Mouse (Mus musculus) midbrain, embryonic 12.5 days (tissue): ENCODE measurements around the gene Lrp6. TPM values are rescaled to one million over a fixed set of nuclear protein-coding genes. Genes with fewer than 3 reads are reported as not detected.

Source experiments
- ATAC-seq: fragments of 200-750 bp; cut with Nextera tagmentation; 2 replicates; pipeline ENCODE4 v1.8.0; 2017; ENCODE audit warnings: low read depth, moderate TSS enrichment, moderate library complexity; ENCODE audit not compliant: low FRiP score
- H3K27ac ChIP-seq: fragments of 300-500 bp; sonication (generic); replicated peaks from 2 replicates; pipeline ENCODE4 v1.5.1; 2016; ENCODE audit warnings: mild to moderate bottlenecking
- H3K27me3 ChIP-seq: fragments of 300-500 bp; sonication (generic); 2 replicates; pipeline ENCODE4 v1.6.1; 2016; ENCODE audit warnings: mild to moderate bottlenecking
- H3K36me3 ChIP-seq: fragments of 300-500 bp; sonication (generic); 2 replicates; pipeline ENCODE4 v1.6.1; 2016
- H3K4me1 ChIP-seq: fragments of 300-500 bp; sonication (generic); 2 replicates; pipeline ENCODE4 v1.6.1; 2016
- H3K4me2 ChIP-seq: fragments of 300-500 bp; sonication (generic); replicated peaks from 2 replicates; pipeline ENCODE4 v1.6.1; 2016; ENCODE audit warnings: mild to moderate bottlenecking, moderate library complexity
- H3K4me3 ChIP-seq: fragments of 300-500 bp; sonication (generic); 2 replicates; pipeline ENCODE4 v1.5.1; 2016; ENCODE audit warnings: mild to moderate bottlenecking
- H3K9ac ChIP-seq: fragments of 300-500 bp; sonication (generic); replicated peaks from 2 replicates; pipeline ENCODE4 v1.6.1; 2016; ENCODE audit warnings: mild to moderate bottlenecking, moderate library complexity
- H3K9me3 ChIP-seq: fragments of 300-500 bp; sonication (generic); 2 replicates; pipeline ENCODE4 v1.6.1; 2016; ENCODE audit warnings: mild to moderate bottlenecking
- WGBS: fragments of 180-500 bp; shearing (Covaris S2); methylation state at CpG from one replicate; pipeline ENCODE4 v1.1.7; 2016; 5-methylcytosine and 5-hydroxymethylcytosine counted together
- polyA plus RNA-seq: library from polyadenylated mRNA; unstranded; fragments of >200 nt; fragmentation: Nextera tagmentation; extraction: Ambion mirVana; gene quantifications from 2 replicates; pipeline ENCODE4 v1.2.1, GENCODE M21; 2016

The Lrp6 gene
- polyA plus RNA-seq, 1 experiment from 2014 or later: 33.7 TPM

- 0% methylated on average over 28 of the region's 64 CpGs for WGBS
- Histone ChIP-seq H3K4me3 (peak overlapping the region; percentile 94), H3K4me2 (peak overlapping the region; percentile 74), H3K27ac (peak overlapping the region; percentile 99), H3K9ac (peak overlapping the region; percentile 99), H3K27me3 (peaks cover 9% of the 10 kb centered on the region; the same call in 1 of the 2 replicates), H3K4me1 (peaks cover 25% of the 10 kb centered on the region), H3K9me3 (no peaks in the 10 kb centered on the region), H3K36me3 (no peaks in the 10 kb centered on the region)
- peak; percentile 65 for ATAC-seq
Measured at GRCm38 (mm10) chr6:134566248-134566817, 432 bp downstream of the Lrp6 start.

DNA sequence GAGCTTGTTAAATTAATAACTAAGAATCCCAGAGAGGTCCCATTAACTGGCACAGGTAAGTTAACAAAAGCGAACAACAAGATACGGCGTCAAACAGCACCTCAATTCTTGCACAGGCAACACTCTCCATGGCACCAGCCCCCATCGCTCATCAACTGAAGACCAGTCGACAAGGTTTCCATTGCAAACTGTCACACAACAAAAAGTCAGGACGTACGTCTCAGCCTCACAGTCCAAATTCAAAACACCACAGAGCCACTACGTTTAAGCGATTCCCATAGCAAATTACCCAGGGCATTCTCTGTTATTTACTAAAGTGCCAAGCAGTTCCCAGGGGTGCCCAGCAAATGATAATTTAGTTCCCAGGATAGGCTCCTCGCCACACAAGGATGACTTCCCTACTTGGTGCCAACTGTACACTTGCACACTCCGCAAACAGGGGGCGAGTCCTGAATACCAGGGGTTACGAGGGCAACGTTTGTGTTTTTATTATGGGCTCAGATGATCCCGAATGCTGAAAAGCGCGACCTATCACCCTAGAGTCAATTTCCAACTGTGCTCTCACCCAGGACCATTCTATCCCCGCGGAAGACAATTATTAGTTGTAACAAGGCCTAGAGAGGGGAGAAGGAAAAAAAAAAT, 1.0 kb downstream of the Lrp6 start:
- peak overlapping the region; percentile 74 for H3K4me2 ChIP-seq

DNA sequence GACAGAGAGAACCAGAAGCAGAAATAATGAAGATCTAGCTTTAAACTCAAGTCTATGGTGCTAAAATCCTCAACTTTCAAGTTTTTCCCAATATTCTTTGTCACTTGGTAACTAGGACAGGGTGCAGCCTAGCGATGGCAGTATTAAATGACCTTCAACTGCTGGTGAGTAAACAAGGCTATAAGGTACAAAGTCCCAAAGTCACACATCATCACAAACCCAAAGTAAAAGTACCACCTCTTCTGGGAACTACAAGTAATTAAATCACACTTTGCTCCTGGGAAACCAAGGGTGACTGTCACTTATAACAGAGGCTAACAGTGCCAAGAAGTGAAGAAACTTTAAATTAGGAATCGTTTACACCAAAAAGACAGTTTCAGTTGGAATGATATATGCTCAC, 2.2 kb downstream of the Lrp6 start:
- 83% methylated on average over 2 of the region's 2 CpGs for WGBS
- H3K4me3 ChIP-seq: no peak overlapping the region
- peaks cover 27% of the 10 kb centered on the region for H3K4me1 ChIP-seq
- H3K9me3 ChIP-seq: no peaks in the 10 kb centered on the region
- H3K9ac ChIP-seq: no peak overlapping the region
- H3K27me3 ChIP-seq: no peaks in the 10 kb centered on the region
- H3K36me3 ChIP-seq: no peaks in the 10 kb centered on the region
- no peak for ATAC-seq
- no peak overlapping the region for H3K27ac ChIP-seq
- peak overlapping the region; percentile 74 for H3K4me2 ChIP-seq

More for the DNA sequence above, 1.0 kb downstream of the Lrp6 start:
- peak overlapping the region; percentile 99 for H3K9ac ChIP-seq
- peaks cover 25% of the 10 kb centered on the region for H3K4me1 ChIP-seq
- H3K4me3 ChIP-seq: peak overlapping the region; percentile 94
- no peaks in the 10 kb centered on the region for H3K36me3 ChIP-seq
- WGBS: 2% methylated on average over 19 of the region's 19 CpGs
- no peaks in the 10 kb centered on the region for H3K9me3 ChIP-seq
- no peak for ATAC-seq
- peak overlapping the region; percentile 99 for H3K27ac ChIP-seq
- peaks cover 9% of the 10 kb centered on the region; the same call in 1 of the 2 replicates for H3K27me3 ChIP-seq

DNA sequence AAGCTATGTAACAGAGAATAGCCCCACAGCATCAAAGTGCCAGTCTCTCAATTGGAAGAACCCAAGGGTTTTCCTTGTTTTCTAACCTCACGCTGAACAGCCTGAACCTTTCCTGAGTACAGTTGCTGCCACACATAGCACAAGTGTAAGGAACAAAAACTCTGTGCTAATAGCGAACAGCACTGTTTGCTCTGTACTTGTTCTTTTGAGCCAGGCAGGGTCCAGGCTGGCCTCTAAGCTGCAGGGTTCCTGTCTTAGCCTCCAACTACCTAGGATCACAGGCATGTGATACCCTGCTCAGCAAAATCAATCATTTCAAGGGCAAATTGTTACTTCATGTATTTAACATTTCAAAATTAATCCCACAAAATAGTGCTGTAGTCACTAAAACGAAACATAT, 7.1 kb downstream of the Lrp6 start:
- H3K27ac ChIP-seq: no peak overlapping the region
- no peak overlapping the region for H3K4me3 ChIP-seq
- ATAC-seq: no peak
- H3K9me3 ChIP-seq: no peaks in the 10 kb centered on the region
- no peaks in the 10 kb centered on the region for H3K27me3 ChIP-seq
- H3K9ac ChIP-seq: no peak overlapping the region
- WGBS: 70% methylated on average over 3 of the region's 3 CpGs
- peaks cover 24% of the 10 kb centered on the region for H3K4me1 ChIP-seq
- no peaks in the 10 kb centered on the region for H3K36me3 ChIP-seq
- no peak overlapping the region for H3K4me2 ChIP-seq

DNA sequence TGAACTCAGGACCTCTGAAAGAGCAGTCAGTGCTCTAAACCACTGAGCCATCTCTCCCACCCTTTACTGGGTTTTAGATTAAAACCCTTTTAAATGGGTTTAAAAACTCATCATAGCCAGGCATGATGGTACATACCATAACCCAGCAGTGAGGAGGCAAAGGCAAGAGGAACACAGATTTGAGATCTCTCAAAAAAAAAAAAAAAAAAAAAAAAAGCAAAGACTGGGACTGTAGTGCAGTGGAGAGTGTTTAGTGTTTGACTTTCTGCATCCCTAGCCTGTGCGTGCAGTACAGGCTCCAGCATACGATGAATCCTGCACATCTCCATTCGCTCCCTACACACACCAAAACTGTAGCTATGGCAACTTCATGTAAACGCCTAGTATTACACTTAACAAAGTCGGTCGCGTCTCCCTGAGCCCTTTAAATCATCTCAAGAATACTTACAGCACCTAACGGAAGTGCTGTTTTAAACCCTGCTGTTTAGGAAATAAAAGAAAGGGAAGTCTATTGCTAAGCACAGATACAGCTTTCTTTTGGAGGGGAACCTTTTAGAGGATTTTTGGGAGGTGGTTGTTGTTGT, 8.1 kb downstream of the Lrp6 start:
- WGBS: 56% methylated on average over 8 of the region's 8 CpGs
- Histone ChIP-seq H3K9me3 (no peaks in the 10 kb centered on the region), H3K27ac (no peak overlapping the region), H3K9ac (no peak overlapping the region), H3K27me3 (no peaks in the 10 kb centered on the region), H3K4me2 (no peak overlapping the region), H3K4me3 (no peak overlapping the region), H3K36me3 (no peaks in the 10 kb centered on the region), H3K4me1 (peaks cover 19% of the 10 kb centered on the region)
- ATAC-seq: no peak

DNA sequence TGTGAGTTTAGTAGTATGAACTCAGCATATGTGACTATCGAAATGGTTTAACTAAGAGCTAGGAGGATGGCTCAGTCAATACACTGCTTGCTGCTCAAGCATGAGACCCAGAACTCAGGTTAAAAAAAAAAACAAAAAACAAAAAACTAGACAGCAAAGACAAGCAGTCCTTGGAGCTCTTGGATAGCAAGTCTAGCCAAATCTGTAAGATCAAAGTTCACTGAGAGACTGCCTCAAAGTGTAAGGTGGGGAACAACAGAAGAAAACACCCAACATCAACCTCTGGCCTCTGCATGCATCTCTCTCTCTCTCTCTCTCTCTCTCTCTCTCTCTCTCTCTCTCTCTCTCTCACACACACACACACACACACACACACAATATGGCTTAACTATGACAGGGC, 9.7 kb downstream of the Lrp6 start:
- Histone ChIP-seq H3K4me3 (no peak overlapping the region), H3K27ac (no peak overlapping the region), H3K4me2 (no peak overlapping the region), H3K9me3 (no peaks in the 10 kb centered on the region), H3K4me1 (peaks cover 16% of the 10 kb centered on the region), H3K27me3 (no peaks in the 10 kb centered on the region), H3K9ac (no peak overlapping the region), H3K36me3 (no peaks in the 10 kb centered on the region)
- ATAC-seq: no peak
- 97% methylated on average over 1 of the region's 1 CpGs for WGBS

DNA sequence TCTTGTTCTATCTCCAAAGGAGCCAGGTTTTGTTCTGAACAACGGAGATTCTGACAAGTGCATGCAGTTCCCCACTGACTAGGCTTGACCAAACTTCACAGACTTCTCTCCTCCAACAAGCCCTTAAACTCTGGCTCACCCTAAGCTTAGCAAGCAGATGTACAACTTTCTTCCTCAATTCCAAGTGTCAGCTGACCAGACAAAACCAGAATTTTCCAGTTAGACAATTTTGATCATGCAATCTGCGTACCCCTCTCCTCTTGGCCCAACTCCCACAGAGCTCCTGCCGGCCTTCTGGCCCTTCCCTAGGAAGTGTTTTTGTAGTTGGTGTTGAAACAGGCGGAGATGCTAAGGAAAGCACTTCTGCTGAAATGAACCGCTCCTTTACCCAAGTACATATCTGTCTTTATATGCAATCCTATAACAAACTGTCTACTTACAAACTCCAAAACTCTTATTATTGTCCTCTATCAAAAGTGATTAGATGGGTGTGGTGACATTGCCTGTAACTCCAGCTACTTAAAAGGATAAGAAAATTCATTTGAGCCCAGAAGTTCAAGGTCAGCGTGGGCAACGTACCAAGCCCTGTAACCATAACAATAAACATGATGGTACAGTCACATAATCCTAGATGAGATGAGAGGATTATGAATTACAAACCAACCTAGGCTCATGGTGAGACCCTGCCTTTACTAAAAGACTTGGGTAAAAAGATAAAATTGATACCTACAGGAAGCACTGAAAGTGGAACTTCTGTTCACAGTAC, 10.4 kb downstream of the Lrp6 start:
- no peak for ATAC-seq
- no peaks in the 10 kb centered on the region for H3K36me3 ChIP-seq
- no peak overlapping the region for H3K4me2 ChIP-seq
- H3K27me3 ChIP-seq: no peaks in the 10 kb centered on the region
- H3K4me1 ChIP-seq: peaks cover 16% of the 10 kb centered on the region
- no peak overlapping the region for H3K9ac ChIP-seq
- H3K27ac ChIP-seq: no peak overlapping the region
- 76% methylated on average over 7 of the region's 7 CpGs for WGBS
- H3K9me3 ChIP-seq: no peaks in the 10 kb centered on the region
- H3K4me3 ChIP-seq: no peak overlapping the region

DNA sequence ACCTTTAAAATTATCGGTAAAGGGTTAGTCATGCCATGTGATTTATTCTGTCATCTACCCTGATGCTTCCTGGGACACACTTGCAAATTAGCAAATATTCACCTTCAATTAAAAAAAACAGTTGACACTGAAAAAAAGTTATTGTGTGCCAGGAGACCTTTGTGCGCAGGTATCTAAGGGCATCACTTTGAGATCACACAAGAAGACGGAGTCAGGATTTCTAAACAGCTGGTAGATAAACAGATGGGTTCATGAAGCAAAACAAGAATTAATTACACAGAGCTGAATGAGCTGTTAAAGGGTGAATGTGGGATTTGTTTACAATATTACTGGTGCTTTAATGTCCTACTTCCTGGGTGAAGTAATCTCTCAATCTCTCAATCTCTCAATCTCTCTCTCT, 11.6 kb downstream of the Lrp6 start:
- no peak for ATAC-seq
- Histone ChIP-seq H3K9me3 (no peaks in the 10 kb centered on the region), H3K9ac (no peak overlapping the region), H3K4me2 (no peak overlapping the region), H3K4me3 (no peak overlapping the region), H3K36me3 (no peaks in the 10 kb centered on the region), H3K27ac (no peak overlapping the region), H3K4me1 (peaks cover 16% of the 10 kb centered on the region), H3K27me3 (no peaks in the 10 kb centered on the region)
- 86% methylated on average over 3 of the region's 3 CpGs for WGBS

GRCm38 (mm10) chr6:134554230-134554629, 12.5 kb downstream of the Lrp6 start:
- Histone ChIP-seq H3K36me3 (no peaks in the 10 kb centered on the region), H3K4me2 (no peak overlapping the region), H3K9ac (no peak overlapping the region), H3K4me1 (peaks cover 11% of the 10 kb centered on the region), H3K27me3 (no peaks in the 10 kb centered on the region), H3K4me3 (no peak overlapping the region), H3K9me3 (no peaks in the 10 kb centered on the region), H3K27ac (no peak overlapping the region)
- 66% methylated on average over 4 of the region's 4 CpGs for WGBS
- ATAC-seq: no peak

DNA sequence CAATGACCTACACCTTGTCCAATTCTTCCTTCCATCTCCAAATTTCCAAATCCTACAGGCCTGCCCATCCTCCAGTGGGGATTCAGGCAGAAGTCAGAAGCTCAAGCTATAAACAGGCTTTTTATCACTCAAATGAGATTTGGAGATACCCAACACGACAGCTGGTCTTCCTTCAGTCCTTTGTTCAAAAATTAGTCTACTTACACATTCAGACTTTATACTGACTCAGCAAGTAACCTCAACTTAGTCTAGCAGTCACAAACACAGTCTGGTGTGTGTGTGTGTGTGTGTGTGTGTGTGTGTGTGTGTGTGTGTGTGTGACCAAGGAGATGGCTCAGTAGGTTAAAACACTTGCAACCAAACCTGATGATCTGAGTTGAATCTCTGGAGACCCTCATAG, 15.8 kb downstream of the Lrp6 start:
- H3K9ac ChIP-seq: no peak overlapping the region
- no peak overlapping the region for H3K27ac ChIP-seq
- no peak for ATAC-seq
- no peak overlapping the region for H3K4me3 ChIP-seq
- H3K4me1 ChIP-seq: peaks cover 8% of the 10 kb centered on the region; the same call in 1 of the 2 replicates
- no peaks in the 10 kb centered on the region for H3K36me3 ChIP-seq
- no peaks in the 10 kb centered on the region for H3K27me3 ChIP-seq
- WGBS: 72% methylated on average over 1 of the region's 1 CpGs
- no peaks in the 10 kb centered on the region for H3K9me3 ChIP-seq
- H3K4me2 ChIP-seq: no peak overlapping the region

- no peak for ATAC-seq
- WGBS: 88% methylated on average over 1 of the region's 1 CpGs
- H3K4me3 ChIP-seq: no peak overlapping the region
- H3K4me2 ChIP-seq: no peak overlapping the region
- H3K9me3 ChIP-seq: no peaks in the 10 kb centered on the region
- H3K9ac ChIP-seq: no peak overlapping the region
- H3K27me3 ChIP-seq: no peaks in the 10 kb centered on the region
- no peaks in the 10 kb centered on the region for H3K36me3 ChIP-seq
- H3K4me1 ChIP-seq: 0 out of 2 replicates have a peak, but pooled peaks cover 6% of the 10 kb centered on the region
- no peak overlapping the region for H3K27ac ChIP-seq
Measured at GRCm38 (mm10) chr6:134550396-134550795, 16.4 kb downstream of the Lrp6 start.

- no peak for ATAC-seq
- H3K27me3 ChIP-seq: no peaks in the 10 kb centered on the region
- H3K9ac ChIP-seq: no peak overlapping the region
- H3K9me3 ChIP-seq: no peaks in the 10 kb centered on the region
- H3K36me3 ChIP-seq: 0 out of 2 replicates have a peak, but pooled peaks cover 4% of the 10 kb centered on the region
- H3K4me3 ChIP-seq: no peak overlapping the region
- no peak overlapping the region for H3K27ac ChIP-seq
- WGBS: 85% methylated on average over 3 of the region's 3 CpGs
- no peak overlapping the region for H3K4me2 ChIP-seq
- H3K4me1 ChIP-seq: 0 out of 2 replicates have a peak, but pooled peaks cover 3% of the 10 kb centered on the region
Measured at GRCm38 (mm10) chr6:134544843-134545242, 21.9 kb downstream of the Lrp6 start.
